Mouse (Mus musculus): ENCODE results near the gene Ssrp1. TPM values are rescaled to one million over a fixed set of nuclear protein-coding genes. Genes with fewer than 3 reads are reported as not detected.

Ssrp1 gene
- total RNA-seq, 2 experiments from 2014 or later = 274 to 432 TPM

DNA sequence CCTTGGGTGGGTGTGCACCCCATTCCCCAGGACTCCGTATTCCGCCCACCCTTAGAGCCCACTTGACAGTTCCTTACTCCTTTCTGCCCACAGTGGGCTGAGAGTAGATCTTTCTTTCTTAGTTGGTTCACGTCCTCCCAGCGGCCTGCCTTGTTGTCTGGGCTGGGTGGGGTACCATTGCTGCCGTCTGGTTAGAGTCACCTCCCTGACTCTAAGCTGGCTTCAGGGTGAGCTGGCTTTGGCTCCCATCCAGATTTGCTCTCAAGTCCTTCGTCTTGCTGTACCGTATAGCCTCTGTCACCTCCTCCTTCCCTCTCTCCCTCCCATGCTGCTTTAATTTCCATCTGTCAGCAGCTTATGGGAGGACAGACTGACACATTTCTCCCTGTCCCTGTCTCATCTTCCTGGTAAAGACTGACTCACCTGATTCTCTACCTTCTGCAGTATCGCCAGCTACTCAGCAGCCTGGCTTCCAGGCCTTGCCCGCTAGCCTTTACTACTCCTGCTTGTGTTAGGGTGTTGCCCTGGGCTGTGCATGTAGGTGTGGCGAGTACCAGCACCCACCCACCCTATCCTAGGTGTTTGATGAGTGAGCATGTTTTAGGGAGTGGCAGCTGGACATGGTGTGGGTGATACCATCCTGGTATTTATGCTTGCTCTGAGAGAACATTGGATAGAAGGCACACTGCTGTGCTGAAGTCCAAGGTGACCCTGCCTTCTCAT lies 31.0 kb downstream of the Ssrp1 start:
- ATAC-seq (replicated peaks; ENCODE audit: low FRiP score, low TSS enrichment, poor library complexity, severe bottlenecking) = no peak

DNA sequence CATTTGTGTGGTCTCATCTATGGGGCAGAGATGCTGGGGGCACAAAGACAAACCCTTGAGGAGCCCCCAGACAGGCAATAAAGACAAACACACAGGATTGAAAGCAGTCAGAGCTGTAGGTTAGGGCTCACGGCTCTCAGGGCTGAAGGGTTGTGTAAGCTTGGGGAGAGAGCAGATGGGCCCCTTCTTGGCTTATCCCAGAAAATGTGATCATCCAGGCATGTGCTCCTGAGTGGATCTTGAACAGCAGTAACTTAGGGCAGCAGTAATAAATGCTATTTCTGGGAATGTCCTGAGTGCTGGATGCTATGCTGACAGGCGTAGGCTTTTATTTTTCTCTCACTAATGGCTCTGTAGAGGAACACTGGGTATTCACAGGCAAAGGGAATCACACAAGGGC lies 31.6 kb downstream of the Ssrp1 start:
- no peak for ATAC-seq (replicated peaks; ENCODE audit: low FRiP score, low TSS enrichment, poor library complexity, severe bottlenecking)

DNA sequence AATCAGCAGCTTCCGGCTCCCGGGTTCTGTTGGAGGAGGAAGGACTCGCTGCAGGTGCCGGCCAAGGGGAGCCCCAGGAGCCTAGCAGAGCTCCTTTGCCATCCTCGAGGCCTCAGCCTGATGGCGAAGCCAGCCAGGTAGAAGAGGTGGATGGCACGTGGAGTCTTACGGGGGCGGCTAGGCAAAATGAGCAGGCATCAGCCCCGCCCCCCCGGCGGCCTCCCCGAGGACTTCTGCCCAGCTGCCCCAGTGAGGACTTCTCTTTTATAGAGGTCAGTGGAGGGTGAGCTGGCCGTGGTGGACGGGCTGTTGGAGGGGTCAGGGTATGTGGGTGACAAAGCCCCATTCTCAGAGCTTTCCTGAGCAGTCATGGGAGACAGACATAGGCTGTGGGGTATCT lies 33.1 kb downstream of the Ssrp1 start:
- ATAC-seq (replicated peaks; ENCODE audit: low FRiP score, low TSS enrichment, poor library complexity, severe bottlenecking) = no peak

GRCm38 (mm10) chr2:85071921-85072320 lies 34.9 kb downstream of the Ssrp1 start:
- no peak for ATAC-seq (replicated peaks; ENCODE audit: low FRiP score, low TSS enrichment, poor library complexity, severe bottlenecking)

DNA sequence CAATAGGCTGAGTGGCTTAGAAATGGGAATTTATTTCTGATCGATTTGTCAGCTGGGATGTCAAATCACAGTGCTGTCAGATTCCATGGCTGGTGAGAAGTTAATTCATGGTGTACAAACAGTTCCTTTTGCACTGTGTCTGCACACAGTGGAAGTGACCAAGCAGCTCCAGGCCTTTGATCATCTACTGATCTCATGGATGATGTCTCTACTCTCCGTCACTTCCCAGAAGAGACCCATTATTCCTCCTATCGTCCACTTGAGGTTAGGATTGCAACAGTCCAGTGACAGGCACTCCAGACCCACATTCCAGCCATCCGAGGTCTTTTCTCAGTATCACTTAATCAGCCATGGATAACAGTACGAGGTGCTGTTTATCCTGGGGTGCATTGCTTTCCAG lies 36.7 kb downstream of the Ssrp1 start:
- ATAC-seq (replicated peaks; ENCODE audit: low FRiP score, low TSS enrichment, poor library complexity, severe bottlenecking) = no peak

DNA sequence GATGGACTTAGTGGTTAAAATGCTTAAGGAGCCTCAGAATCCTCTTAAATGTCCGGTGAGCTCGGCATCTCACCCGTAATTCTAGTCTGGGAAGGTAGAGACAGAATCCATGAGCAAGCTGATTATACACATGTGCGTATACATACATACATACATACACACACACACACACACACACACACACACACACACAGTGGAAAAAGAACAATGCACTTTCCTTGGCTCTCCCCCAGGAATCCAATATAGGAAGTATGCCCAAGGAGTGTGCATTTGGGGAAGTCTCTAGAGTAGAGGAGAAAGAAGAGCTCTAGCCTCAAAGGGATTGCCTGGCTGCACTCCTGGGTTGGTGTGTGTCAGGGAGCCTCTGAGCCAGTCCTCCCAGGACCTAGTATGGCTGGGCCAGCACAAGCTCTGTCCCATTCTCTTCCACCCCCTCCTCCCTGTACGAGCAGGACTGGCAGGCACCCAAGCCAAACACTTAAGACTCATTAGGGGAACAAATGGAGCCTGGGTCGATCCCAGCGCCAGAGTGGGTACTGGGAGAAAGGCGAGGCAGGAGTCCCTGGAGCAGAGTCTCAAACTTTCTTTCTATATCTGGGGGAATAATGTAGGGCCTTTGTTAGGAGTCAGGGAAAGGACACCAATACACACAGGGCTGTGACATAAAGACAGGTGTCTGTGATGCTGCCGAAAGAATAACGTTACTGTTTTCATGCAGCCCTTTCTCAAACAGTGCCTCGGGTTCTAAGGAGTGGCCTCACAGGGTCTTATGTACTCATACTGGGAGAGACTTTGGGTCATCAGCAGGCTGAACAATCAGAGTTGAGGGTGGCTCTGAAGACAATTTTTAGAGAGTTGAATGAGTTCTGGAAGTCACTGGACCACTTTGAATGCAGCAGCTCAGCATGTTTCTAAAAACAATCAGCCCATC lies 51.9 kb downstream of the Ssrp1 start:
- ATAC-seq (replicated peaks; ENCODE audit: low FRiP score, low TSS enrichment, poor library complexity, severe bottlenecking) = no peak

- no peak for ATAC-seq (replicated peaks; ENCODE audit: low FRiP score, low TSS enrichment, poor library complexity, severe bottlenecking)
Observed at GRCm38 (mm10) chr2:85091325-85091724, 54.3 kb downstream of the Ssrp1 start.

DNA sequence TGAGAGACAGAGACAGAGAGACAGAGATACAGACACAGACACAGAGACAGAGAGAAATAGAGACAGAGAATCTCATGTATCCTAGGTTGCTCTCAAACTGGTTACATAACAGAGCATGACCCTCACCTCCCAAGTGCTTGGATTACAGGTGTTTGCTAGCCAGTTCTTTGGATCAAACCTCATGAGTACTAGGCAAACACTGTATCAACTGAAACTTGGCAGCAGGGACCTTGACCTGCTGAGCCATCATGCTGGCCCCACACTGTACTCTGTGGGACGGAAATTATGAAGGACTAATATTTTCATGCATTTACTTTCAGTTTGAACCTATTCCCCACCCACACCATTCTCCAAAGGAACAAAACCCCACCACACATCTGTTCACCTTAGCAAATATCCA lies 56.3 kb downstream of the Ssrp1 start:
- no peak for ATAC-seq (replicated peaks; ENCODE audit: low FRiP score, low TSS enrichment, poor library complexity, severe bottlenecking)

- no peak for ATAC-seq (replicated peaks; ENCODE audit: low FRiP score, low TSS enrichment, poor library complexity, severe bottlenecking)
Observed at GRCm38 (mm10) chr2:85095906-85096305, 58.9 kb downstream of the Ssrp1 start.

Other genes with a start within 250 kb of the Ssrp1 start
- gene Ube2l6, start 238.4 kb upstream of the Ssrp1 start, total RNA-seq (2014; fragmentation: Nextera tagmentation) = 37.2 and 56.9 TPM in 2 replicates
- gene Ube2l6, start 238.4 kb upstream of the Ssrp1 start, total RNA-seq (2017) = 35.3 and 56.3 TPM in 2 replicates
- not detected in 2 replicates for gene Smtnl1, start 214.6 kb upstream of the Ssrp1 start, total RNA-seq (2014; fragmentation: Nextera tagmentation)
- gene Smtnl1, start 214.6 kb upstream of the Ssrp1 start, total RNA-seq (2017) = not detected in 2 replicates
- 91.6 and 94.6 TPM in 2 replicates for gene Timm10, start 210.2 kb upstream of the Ssrp1 start, total RNA-seq (2014; fragmentation: Nextera tagmentation)
- gene Timm10, start 210.2 kb upstream of the Ssrp1 start, total RNA-seq (2017) = 48.9 and 88.0 TPM in 2 replicates
- gene Slc43a1, start 198.4 kb upstream of the Ssrp1 start, total RNA-seq (2014; fragmentation: Nextera tagmentation) = 96.3 and 117 TPM in 2 replicates
- gene Slc43a1, start 198.4 kb upstream of the Ssrp1 start, total RNA-seq (2017) = 40.1 and 70.3 TPM in 2 replicates
- not detected in 2 replicates for gene Rtn4rl2, start 150.5 kb upstream of the Ssrp1 start, total RNA-seq (2014; fragmentation: Nextera tagmentation)
- gene Rtn4rl2, start 150.5 kb upstream of the Ssrp1 start, total RNA-seq (2017) = not detected in 2 replicates
- 118 and 137 TPM in 2 replicates for gene Slc43a3, start 100.7 kb upstream of the Ssrp1 start, total RNA-seq (2014; fragmentation: Nextera tagmentation)
- 65.3 and 108 TPM in 2 replicates for gene Slc43a3, start 100.7 kb upstream of the Ssrp1 start, total RNA-seq (2017)
- gene Prg2, start 56.8 kb upstream of the Ssrp1 start, total RNA-seq (2014; fragmentation: Nextera tagmentation) = not detected in 2 replicates
- 0.85 and 3.2 TPM in 2 replicates for gene Prg2, start 56.8 kb upstream of the Ssrp1 start, total RNA-seq (2017)
- gene Prg3, start 49.0 kb upstream of the Ssrp1 start, total RNA-seq (2014; fragmentation: Nextera tagmentation) = not detected in 2 replicates
- not detected in 2 replicates for gene Prg3, start 49.0 kb upstream of the Ssrp1 start, total RNA-seq (2017)
- 1.1 and 2.0 TPM in 2 replicates for gene P2rx3, start 228 bp downstream of the Ssrp1 start, total RNA-seq (2014; fragmentation: Nextera tagmentation)
- not detected in 2 replicates for gene P2rx3, start 228 bp downstream of the Ssrp1 start, total RNA-seq (2017)
- 0.20 and 1.2 TPM in 2 replicates for gene Tnks1bp1, start 10.8 kb downstream of the Ssrp1 start, total RNA-seq (2014; fragmentation: Nextera tagmentation)
- gene Tnks1bp1, start 10.8 kb downstream of the Ssrp1 start, total RNA-seq (2017) = 0.69 and 1.0 TPM in 2 replicates
- gene Aplnr, start 99.0 kb downstream of the Ssrp1 start, total RNA-seq (2014; fragmentation: Nextera tagmentation) = not detected in 2 replicates
- not detected in 2 replicates for gene Aplnr, start 99.0 kb downstream of the Ssrp1 start, total RNA-seq (2017)
- not detected in 2 replicates for gene Lrrc55, start 160.0 kb downstream of the Ssrp1 start, total RNA-seq (2014; fragmentation: Nextera tagmentation)
- gene Lrrc55, start 160.0 kb downstream of the Ssrp1 start, total RNA-seq (2017) = not detected in 2 replicates